Mouse (Mus musculus) lung, postnatal 0 days (tissue): ENCODE measurements around the gene Dcst1. TPM values are rescaled to one million over a fixed set of nuclear protein-coding genes. Genes with fewer than 3 reads are reported as not detected.
A peak's percentile ranks its signal among the peaks of the same experiment; 100 is the strongest.

Experiments
- ATAC-seq: fragments of 200-750 bp; cut with Nextera tagmentation; 2 replicates; pipeline ENCODE4 v1.8.0; 2017; ENCODE audit warnings: moderate library complexity
- DNase-seq: peaks from one replicate; pipeline ENCODE4 v3.0.0-alpha.2; 2016; ENCODE audit warnings: low spot score
- H3K27ac ChIP-seq: fragments of 300-500 bp; sonication (generic); 2 replicates; pipeline ENCODE4 v1.5.1; 2014; ENCODE audit warnings: antibody characterized with exemption, mild to moderate bottlenecking, low read length, mixed read lengths
- H3K27me3 ChIP-seq: fragments of 300-500 bp; sonication (generic); replicated peaks from 2 replicates; pipeline ENCODE4 v1.6.1; 2014; ENCODE audit warnings: low read length, mixed read lengths; ENCODE audit not compliant: insufficient read depth
- H3K36me3 ChIP-seq: fragments of 300-500 bp; sonication (generic); 2 replicates; pipeline ENCODE4 v1.6.1; 2014; ENCODE audit warnings: low read length, mixed read lengths; ENCODE audit not compliant: insufficient read depth
- H3K4me1 ChIP-seq: fragments of 300-500 bp; sonication (generic); 2 replicates; pipeline ENCODE4 v1.6.1; 2014; ENCODE audit warnings: antibody characterized with exemption, low read depth, low read length, mixed read lengths; ENCODE audit not compliant: insufficient read depth
- H3K4me2 ChIP-seq: fragments of 300-500 bp; sonication (generic); replicated peaks from 2 replicates; pipeline ENCODE4 v1.6.1; 2014; ENCODE audit warnings: low read depth, mild to moderate bottlenecking, low read length, moderate library complexity, mixed read lengths
- H3K4me3 ChIP-seq: fragments of 300-500 bp; sonication (generic); 2 replicates; pipeline ENCODE4 v1.5.1; 2014; ENCODE audit warnings: low read depth, low read length
- H3K9ac ChIP-seq: fragments of 300-500 bp; sonication (generic); replicated peaks from 2 replicates; pipeline ENCODE4 v1.6.1; 2014; ENCODE audit warnings: low read depth, mild to moderate bottlenecking
- H3K9me3 ChIP-seq: fragments of 300-500 bp; sonication (generic); 2 replicates; pipeline ENCODE4 v1.6.1; 2016; ENCODE audit warnings: low read length, mixed read lengths
- CTCF ChIP-seq: IDR thresholded peaks from 2 replicates; pipeline ENCODE4 v1.5.1; 2016; ENCODE audit warnings: antibody characterized with exemption, mild to moderate bottlenecking
- EP300 ChIP-seq: IDR thresholded peaks from 2 replicates; pipeline ENCODE4 v1.6.1; 2016; ENCODE audit warnings: antibody characterized with exemption, mild to moderate bottlenecking, control low read depth
- WGBS: fragments of 180-500 bp; shearing (Covaris S2); extraction: QIAGEN DNeasy Blood & Tissue Kit; methylation state at CpG from one replicate; pipeline ENCODE4 v1.1.7; 2014; 5-methylcytosine and 5-hydroxymethylcytosine counted together
- polyA plus RNA-seq: library from polyadenylated mRNA; unstranded; fragments of >200 nt; fragmentation: Nextera tagmentation; extraction: Ambion mirVana; gene quantifications from 2 replicates; pipeline ENCODE4 v1.2.1, GENCODE M21; 2015

Gene Dcst1
- polyA plus RNA-seq, 1 experiment from 2014 or later = 0.11 TPM

- WGBS = 45% methylated on average over 10 of the region's 11 CpGs
- H3K4me1 ChIP-seq = peaks cover 18% of the 10 kb centered on the region
- peaks cover 8% of the 10 kb centered on the region; the same call in 1 of the 2 replicates for H3K36me3 ChIP-seq
- H3K27ac ChIP-seq = no peak overlapping the region
- H3K9me3 ChIP-seq = no peaks in the 10 kb centered on the region
- DNase-seq (no peak), ATAC-seq (no peak)
- H3K27me3 ChIP-seq = no peaks in the 10 kb centered on the region
- H3K9ac ChIP-seq = 0 out of 2 replicates have a peak overlapping the region, but pooled peaks have one; percentile 6
- no peak overlapping the region for H3K4me3 ChIP-seq
- TF ChIP-seq EP300 (no peak), CTCF (no peak)
- no peak overlapping the region for H3K4me2 ChIP-seq
These were observed 20.4 kb upstream of the Dcst1 start for GRCm38 (mm10) chr3:89385451-89385850.

GRCm38 (mm10) chr3:89384331-89385076 lies 19.5 kb upstream of the Dcst1 start:
- 0 out of 2 replicates have a peak overlapping the region, but pooled peaks have one; percentile 51 for H3K27ac ChIP-seq
- DNase-seq = no peak

DNA sequence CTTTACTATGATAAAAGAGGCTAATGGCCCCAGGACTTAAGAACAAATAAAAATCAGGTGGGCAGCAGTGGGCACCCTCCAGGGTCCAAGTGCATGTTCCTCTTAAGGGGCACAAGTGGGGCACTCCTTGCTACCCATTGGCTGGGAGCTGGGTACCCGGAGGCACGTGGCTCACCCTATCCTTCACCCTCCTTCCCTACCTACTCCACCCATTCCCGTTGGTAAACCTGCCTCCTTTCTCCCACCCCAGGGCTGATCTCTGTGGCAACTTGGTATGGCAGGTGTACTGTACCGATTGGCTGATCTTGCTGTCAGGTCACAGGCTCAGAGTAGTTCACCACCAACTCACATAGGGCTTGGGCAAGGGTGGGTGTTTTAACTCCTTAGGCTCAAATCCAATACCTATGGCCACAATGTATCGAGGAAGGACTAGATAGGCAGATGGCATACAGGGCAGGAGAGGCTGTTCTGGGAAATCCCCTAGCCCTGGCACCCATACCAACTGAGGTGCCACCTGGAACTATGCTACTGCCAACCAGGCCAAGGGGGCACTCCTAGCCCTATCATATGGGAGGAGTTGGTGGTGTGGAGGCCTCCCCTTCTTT lies 18.7 kb upstream of the Dcst1 start:
- Histone ChIP-seq H3K4me1 (peaks cover 10% of the 10 kb centered on the region; the same call in 1 of the 2 replicates), H3K27me3 (no peaks in the 10 kb centered on the region), H3K36me3 (peaks cover 8% of the 10 kb centered on the region; the same call in 1 of the 2 replicates), H3K4me3 (no peak overlapping the region), H3K9ac (no peak overlapping the region), H3K9me3 (no peaks in the 10 kb centered on the region), H3K4me2 (no peak overlapping the region), H3K27ac (peak overlapping the region; percentile 51; the same call in 1 of the 2 replicates)
- 55% methylated on average over 5 of the region's 5 CpGs for whole genome bisulfite sequencing
- ATAC-seq (peak; percentile 65), DNase-seq (peak; percentile 62)
- no peak for TF ChIP-seq CTCF
- no peak for TF ChIP-seq EP300

More at GRCm38 (mm10) chr3:89384331-89385076, 19.5 kb upstream of the Dcst1 start:
- no peaks in the 10 kb centered on the region for H3K9me3 ChIP-seq
- no peak for TF ChIP-seq CTCF
- TF ChIP-seq EP300 = no peak
- no peak for ATAC-seq
- 52% methylated on average over 9 of the region's 12 CpGs for WGBS
- H3K4me1 ChIP-seq = peaks cover 10% of the 10 kb centered on the region; the same call in 1 of the 2 replicates
- no peak overlapping the region for H3K9ac ChIP-seq
- H3K27me3 ChIP-seq = no peaks in the 10 kb centered on the region
- H3K4me3 ChIP-seq = no peak overlapping the region
- peaks cover 8% of the 10 kb centered on the region; the same call in 1 of the 2 replicates for H3K36me3 ChIP-seq
- 0 out of 2 replicates have a peak overlapping the region, but pooled peaks have one; percentile 8 for H3K4me2 ChIP-seq

DNA sequence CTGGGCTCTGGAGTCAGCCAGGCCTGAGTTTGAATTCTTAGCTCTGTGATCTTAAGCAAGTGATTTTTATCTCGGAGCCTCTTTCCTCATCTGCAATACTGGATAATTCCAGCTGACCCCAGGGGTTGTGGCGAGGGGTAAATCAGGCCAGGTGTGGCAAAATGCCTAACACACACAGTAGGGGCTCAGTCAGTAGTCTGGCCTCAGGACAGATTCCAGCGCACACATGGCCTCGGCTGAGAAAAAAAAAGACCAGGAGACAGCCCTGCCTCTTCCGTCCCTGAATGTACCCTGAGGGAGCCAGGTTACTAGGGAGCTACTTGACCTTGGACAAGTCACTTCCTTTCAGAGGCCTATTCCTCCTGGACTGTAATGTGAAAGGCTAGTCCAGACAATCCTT lies 17.9 kb upstream of the Dcst1 start:
- no peak for ATAC-seq
- Histone ChIP-seq H3K4me2 (no peak overlapping the region), H3K9me3 (no peaks in the 10 kb centered on the region), H3K4me1 (peaks cover 15% of the 10 kb centered on the region; the same call in 1 of the 2 replicates), H3K27ac (no peak overlapping the region), H3K9ac (no peak overlapping the region), H3K4me3 (no peak overlapping the region), H3K36me3 (peaks cover 8% of the 10 kb centered on the region; the same call in 1 of the 2 replicates), H3K27me3 (no peaks in the 10 kb centered on the region)
- no peak for DNase-seq
- WGBS = 69% methylated on average over 5 of the region's 5 CpGs
- no peak for TF ChIP-seq EP300
- TF ChIP-seq CTCF = no peak

- Histone ChIP-seq H3K27ac (no peak overlapping the region), H3K4me2 (no peak overlapping the region), H3K4me1 (peaks cover 16% of the 10 kb centered on the region; the same call in 1 of the 2 replicates), H3K36me3 (peaks cover 8% of the 10 kb centered on the region; the same call in 1 of the 2 replicates), H3K9ac (no peak overlapping the region), H3K4me3 (no peak overlapping the region), H3K27me3 (no peaks in the 10 kb centered on the region), H3K9me3 (no peaks in the 10 kb centered on the region)
- 87% methylated on average over 9 of the region's 9 CpGs for WGBS
- ATAC-seq (no peak), DNase-seq (no peak)
- TF ChIP-seq CTCF (no peak), EP300 (no peak)
These were observed 17.2 kb upstream of the Dcst1 start for GRCm38 (mm10) chr3:89382033-89382882.

- no peaks in the 10 kb centered on the region for H3K27me3 ChIP-seq
- H3K4me3 ChIP-seq = no peak overlapping the region
- no peak for TF ChIP-seq EP300
- TF ChIP-seq CTCF = no peak
- whole genome bisulfite sequencing = 73% methylated on average over 11 of the region's 11 CpGs
- no peak overlapping the region for H3K4me2 ChIP-seq
- H3K36me3 ChIP-seq = peaks cover 8% of the 10 kb centered on the region; the same call in 1 of the 2 replicates
- H3K4me1 ChIP-seq = peaks cover 9% of the 10 kb centered on the region; the same call in 1 of the 2 replicates
- ATAC-seq (no peak), DNase-seq (no peak)
- no peaks in the 10 kb centered on the region for H3K9me3 ChIP-seq
- no peak overlapping the region for H3K27ac ChIP-seq
- H3K9ac ChIP-seq = no peak overlapping the region
These were observed 16.2 kb upstream of the Dcst1 start for GRCm38 (mm10) chr3:89381233-89381632.
